7 mouse cellular contexts compared by ENCODE assay signal in genomic region chr8:126258175-126258781, GRCm38 (mm10). TPM values are rescaled to one million over a fixed set of nuclear protein-coding genes. Genes with fewer than 3 reads are reported as not detected.
DNase-seq lines count a peak whose midpoint lies in the region; ATAC-seq lines count a peak whose summit lies in the region.

No protein-coding gene starts in this region.

- H3K36me3 ChIP-seq in limb, embryonic 10.5 days, result no peaks in the 10 kb centered on the region
- H3K36me3 ChIP-seq in midbrain, embryonic 16.5 days (ENCODE audit: control insufficient read depth, insufficient read depth, low read length), result no peaks in the 10 kb centered on the region
- no peaks in the 10 kb centered on the region for H3K36me3 ChIP-seq in stomach, embryonic 14.5 days (ENCODE audit: control insufficient read depth, insufficient read depth, low read length)

- no peak overlapping the region for H3K9ac ChIP-seq in midbrain, embryonic 16.5 days (ENCODE audit: low read depth, low read length)
- H3K9ac ChIP-seq in stomach, embryonic 14.5 days (replicated peaks; ENCODE audit: low read depth, low read length), result no peak overlapping the region

- H3K9me3 ChIP-seq in limb, embryonic 10.5 days (replicated peaks), result no peaks in the 10 kb centered on the region
- H3K9me3 ChIP-seq in midbrain, embryonic 16.5 days (replicated peaks; ENCODE audit: control insufficient read depth, low read length, poor library complexity, severe bottlenecking), result no peaks in the 10 kb centered on the region
- no peaks in the 10 kb centered on the region for H3K9me3 ChIP-seq in stomach, embryonic 14.5 days (ENCODE audit: control insufficient read depth, low read depth, low read length)

- no peak overlapping the region for H3K27ac ChIP-seq in limb, embryonic 10.5 days
- H3K27ac ChIP-seq in midbrain, embryonic 16.5 days (ENCODE audit: low read length), result no peak overlapping the region
- no peak overlapping the region for H3K27ac ChIP-seq in stomach, embryonic 14.5 days (ENCODE audit: low read length)

- H3K4me2 ChIP-seq in midbrain, embryonic 16.5 days (ENCODE audit: low read length), result peak overlapping the region; percentile 55
- peak overlapping the region; percentile 27 for H3K4me2 ChIP-seq in stomach, embryonic 14.5 days (replicated peaks; ENCODE audit: low read depth, low read length)

- H3K4me3 ChIP-seq in limb, embryonic 10.5 days, result peak overlapping the region; percentile 26
- peak overlapping the region; percentile 24 for H3K4me3 ChIP-seq in midbrain, embryonic 16.5 days (ENCODE audit: low read depth, low read length)
- no peak overlapping the region for H3K4me3 ChIP-seq in stomach, embryonic 14.5 days (ENCODE audit: low read depth, low read length)

- peak; percentile 84 for DNase-seq in adrenal gland, postnatal 25 days
- DNase-seq in embryo, embryonic 11.5 days (ENCODE audit: low read depth, low spot score), result peak; percentile 44
- peak; percentile 74 for DNase-seq in kidney, adult 18-20 months
- DNase-seq in limb, embryonic 10.5 days (ENCODE audit: low spot score), result peak; percentile 81

- peaks cover 22% of the 10 kb centered on the region for H3K27me3 ChIP-seq in limb, embryonic 10.5 days (ENCODE audit: low read depth, poor library complexity, severe bottlenecking)
- H3K27me3 ChIP-seq in midbrain, embryonic 16.5 days (ENCODE audit: control insufficient read depth, insufficient read depth, low read depth, low read length), result peaks cover 12% of the 10 kb centered on the region; the same call in 1 of the 2 replicates
- H3K27me3 ChIP-seq in stomach, embryonic 14.5 days (ENCODE audit: control insufficient read depth, insufficient read depth, low read length), result no peaks in the 10 kb centered on the region

- H3K4me1 ChIP-seq in limb, embryonic 10.5 days, result 0 out of 2 replicates have a peak, but pooled peaks cover 6% of the 10 kb centered on the region
- peaks cover 9% of the 10 kb centered on the region for H3K4me1 ChIP-seq in midbrain, embryonic 16.5 days (ENCODE audit: control insufficient read depth, insufficient read depth, low read length)
- H3K4me1 ChIP-seq in stomach, embryonic 14.5 days (ENCODE audit: control insufficient read depth, insufficient read depth, low read length), result no peaks in the 10 kb centered on the region

- 7% methylated on average over 15 of the region's 15 CpGs for WGBS in limb, embryonic 10.5 days
- 4% methylated on average over 15 of the region's 15 CpGs for WGBS in midbrain, embryonic 16.5 days
- WGBS in stomach, embryonic 14.5 days, result 5% methylated on average over 15 of the region's 15 CpGs

- ATAC-seq in granulocyte monocyte progenitor cell, adult 5-6 weeks (replicated peaks; ENCODE audit: poor library complexity, severe bottlenecking), result peak; percentile 96
- peak; percentile 68 for ATAC-seq in midbrain, embryonic 16.5 days
- no peak for ATAC-seq in stomach, embryonic 14.5 days (ENCODE audit: insufficient number of reproducible peaks, insufficient read depth, low FRiP score, low read depth)

RNA-seq across cellular contexts. Expression of gene Slc35f3, which starts 40.1 kb away (rescaled TPM):
- total RNA-seq in adrenal gland, postnatal 25 days (2021), result 1.4 and 3.5 TPM in 2 replicates
- not detected in 2 replicates for total RNA-seq in granulocyte monocyte progenitor cell, adult 5-6 weeks (2014; fragmentation: Nextera tagmentation)
- not detected in 2 replicates for total RNA-seq in granulocyte monocyte progenitor cell, adult 5-6 weeks (2017)
- 0.06 and 0.16 TPM in 2 replicates for polyA plus RNA-seq in limb, embryonic 10.5 days (2016; fragmentation: Nextera tagmentation; extraction: Ambion mirVana)
- 2.0 and 2.5 TPM in 2 replicates for polyA plus RNA-seq in midbrain, embryonic 16.5 days (2015; fragmentation: Nextera tagmentation; extraction: Ambion mirVana)
- polyA plus RNA-seq in stomach, embryonic 14.5 days (2014; fragmentation: Nextera tagmentation; extraction: Ambion mirVana), result 1.4 and 2.3 TPM in 2 replicates
